Mouse (Mus musculus) urinary bladder, adult 2 months (tissue): ENCODE data around the gene Srgap2. TPM values are rescaled to one million over a fixed set of nuclear protein-coding genes. Genes with fewer than 3 reads are reported as not detected.
"Not testable (repeated sequence)": the region's sequence is repeated elsewhere in the genome, so short reads cannot be mapped to it uniquely, and the experiment has no call there.

Experiments used
- DNase-seq: peaks from one replicate; pipeline ENCODE4 v3.0.0; 2022; ENCODE audit warnings: low spot score
- polyA plus RNA-seq: library from polyadenylated mRNA; depleted of rRNA; stranded (reverse); fragments of >200 nt; gene quantifications from 2 replicates; pipeline ENCODE4 v1.2.3, GENCODE M21; 2012

The Srgap2 gene
- polyA plus RNA-seq, 1 experiment = 19.3 TPM

DNA sequence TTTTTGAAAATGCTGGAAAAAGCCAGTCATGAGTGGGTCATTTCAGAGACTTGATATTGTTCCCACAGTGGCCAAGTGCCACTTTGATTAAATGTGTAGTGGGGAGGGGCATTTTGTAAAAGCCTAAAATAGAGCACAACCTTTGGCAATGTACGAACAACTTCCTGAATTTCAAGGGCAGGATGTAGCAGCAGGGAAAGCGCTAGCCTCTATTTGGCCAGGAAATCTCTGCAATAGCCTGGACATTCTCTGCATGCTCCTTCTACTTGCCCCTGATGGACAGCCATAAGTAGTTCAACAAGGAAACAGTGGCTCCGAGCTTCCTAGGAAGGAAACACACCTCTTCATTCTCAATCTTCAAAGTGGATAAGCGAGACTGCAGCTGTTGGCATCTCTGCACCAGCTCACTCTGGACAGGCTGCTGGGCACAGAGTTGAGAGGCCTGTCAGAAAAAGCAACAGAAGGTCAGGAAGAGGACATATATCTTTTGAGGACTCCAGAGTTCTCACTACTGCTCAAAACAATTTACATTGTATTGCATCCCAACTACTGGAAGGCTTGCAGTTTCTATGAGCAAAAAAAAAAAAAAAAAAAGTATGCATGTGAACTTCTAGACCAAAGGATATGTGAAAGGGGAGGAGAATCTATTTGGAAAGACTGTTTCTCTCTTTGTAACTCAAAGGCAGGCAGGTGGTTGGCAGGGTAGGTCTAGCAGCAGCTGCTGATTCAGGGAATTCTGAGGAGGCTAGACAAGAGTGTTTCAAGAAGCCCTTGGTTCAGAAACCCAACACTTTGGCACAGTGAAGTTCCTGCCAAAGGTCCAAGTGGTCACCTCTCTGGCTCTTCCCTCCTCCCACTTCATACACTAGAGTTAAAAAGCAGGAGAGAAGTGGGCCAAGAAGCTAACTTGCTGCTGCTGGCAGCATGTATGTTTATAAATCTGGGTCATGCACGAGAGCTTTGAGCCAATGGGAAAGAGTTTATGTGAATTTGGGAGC, 181.4 kb downstream of the Srgap2 start:
- DNase-seq = no peak

DNA sequence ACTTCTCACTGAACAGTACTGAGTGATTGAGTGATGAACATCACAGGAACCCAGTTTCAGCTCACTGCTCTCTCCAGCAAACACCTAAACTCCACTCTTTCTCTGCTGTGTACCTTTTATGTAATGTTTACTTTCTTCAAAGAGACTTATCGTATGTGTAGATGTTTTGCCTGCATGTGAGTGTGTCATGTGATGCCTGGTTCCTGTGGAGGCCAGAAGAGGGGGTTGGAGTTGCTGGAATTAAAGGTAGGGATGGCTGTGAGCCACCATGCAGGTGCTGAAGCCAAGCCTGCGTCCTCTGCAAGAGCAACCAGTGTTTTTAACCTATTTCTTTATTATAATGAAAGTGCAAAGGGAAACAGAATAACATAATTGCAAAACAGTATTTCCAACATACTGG, 182.5 kb downstream of the Srgap2 start:
- no peak for DNase-seq

DNA sequence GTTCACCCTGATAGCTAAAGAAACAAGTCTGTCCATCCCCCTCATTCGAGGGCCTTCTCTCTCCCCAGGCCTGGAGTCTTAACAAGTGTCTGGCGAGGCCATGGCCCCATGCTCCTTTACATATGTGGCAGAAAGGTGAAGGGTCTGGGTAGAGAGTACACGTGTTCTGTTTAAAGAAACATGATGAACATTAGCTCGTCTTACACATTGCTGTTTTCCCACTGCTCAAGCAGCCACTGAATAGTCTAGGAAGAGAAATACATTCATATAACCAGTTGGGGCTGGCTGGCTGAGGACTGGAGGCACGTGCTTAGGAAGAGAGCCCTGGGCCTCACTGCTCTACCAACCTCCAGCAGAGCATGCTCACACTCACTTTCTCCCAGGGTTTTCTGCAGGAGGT, 191.1 kb downstream of the Srgap2 start:
- no peak for DNase-seq

DNA sequence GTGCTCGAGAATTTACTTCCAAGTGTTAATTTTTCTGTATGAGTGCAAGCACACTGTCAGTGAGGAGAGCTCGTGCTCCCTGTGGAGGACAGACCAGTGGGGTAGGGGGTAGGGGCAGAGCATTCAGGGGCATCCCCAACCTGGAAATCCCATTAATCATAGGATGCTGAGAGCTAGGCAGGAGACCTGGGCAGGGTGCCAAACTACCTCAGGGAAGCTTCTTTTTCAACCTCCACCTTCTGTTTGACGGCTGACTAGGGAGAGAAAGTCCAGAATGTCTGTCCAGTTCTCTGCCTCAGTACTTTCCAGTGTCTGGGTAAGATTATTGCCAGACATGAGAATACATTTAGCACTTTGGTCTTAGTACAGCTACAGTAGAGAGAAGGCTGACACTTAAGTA, 191.5 kb downstream of the Srgap2 start:
- no peak for DNase-seq

DNA sequence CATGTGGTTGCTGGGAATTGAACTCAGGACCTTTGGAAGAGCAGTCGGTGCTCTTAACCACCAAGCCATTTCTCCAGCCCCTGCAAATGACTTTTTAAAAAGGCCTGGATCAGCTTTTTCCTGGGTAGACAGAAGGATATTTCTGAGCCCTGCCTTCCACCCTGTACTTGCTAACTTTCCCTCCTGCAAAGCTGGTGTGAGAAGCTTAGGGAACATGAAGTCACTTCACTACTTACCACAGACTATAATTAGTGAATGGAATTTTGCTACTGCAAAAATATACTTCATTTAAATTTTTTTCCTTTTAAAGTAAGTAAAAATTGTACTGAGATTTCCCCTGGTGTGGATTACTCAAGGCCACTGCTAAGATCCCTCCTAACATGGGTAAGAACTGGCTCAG, 196.0 kb downstream of the Srgap2 start:
- DNase-seq = no peak

DNA sequence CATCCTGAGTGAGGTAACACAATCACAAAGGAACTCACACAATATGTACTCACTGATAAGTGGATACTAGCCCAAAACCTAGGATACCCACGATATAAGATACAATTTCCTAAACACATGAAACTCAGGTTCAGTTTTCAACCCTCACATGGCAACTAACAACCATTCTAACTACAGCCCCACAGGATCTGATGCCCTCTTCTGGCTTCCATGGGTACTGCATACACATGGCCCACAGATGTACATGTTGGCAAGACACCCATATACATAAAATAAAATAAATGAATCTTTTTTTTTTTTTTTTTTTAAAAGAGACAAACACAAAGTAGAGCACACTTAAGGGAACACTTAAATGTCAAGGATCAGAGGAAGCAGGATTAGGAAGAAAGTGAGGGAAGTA, 198.1 kb downstream of the Srgap2 start:
- DNase-seq = not testable (repeated sequence)

DNA sequence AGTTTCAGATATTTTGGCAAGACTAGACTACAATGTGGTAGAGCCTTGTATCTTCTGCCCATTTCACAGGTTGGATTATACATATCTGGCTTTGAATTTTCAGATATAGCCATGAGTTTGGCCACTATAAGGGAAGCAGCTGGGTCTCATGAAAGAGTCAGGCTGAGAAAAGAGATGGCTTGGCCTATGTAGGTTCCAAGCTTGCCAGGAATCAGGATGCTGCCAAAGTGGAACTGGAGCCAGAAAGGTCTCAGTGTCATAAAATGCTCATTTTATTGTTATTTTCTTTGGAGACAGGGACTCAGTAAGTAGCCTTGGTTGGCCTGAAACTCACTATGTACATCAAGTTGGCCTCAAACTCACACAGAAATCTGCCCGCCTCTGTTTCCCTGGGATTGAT, 200.0 kb downstream of the Srgap2 start:
- DNase-seq = no peak

DNA sequence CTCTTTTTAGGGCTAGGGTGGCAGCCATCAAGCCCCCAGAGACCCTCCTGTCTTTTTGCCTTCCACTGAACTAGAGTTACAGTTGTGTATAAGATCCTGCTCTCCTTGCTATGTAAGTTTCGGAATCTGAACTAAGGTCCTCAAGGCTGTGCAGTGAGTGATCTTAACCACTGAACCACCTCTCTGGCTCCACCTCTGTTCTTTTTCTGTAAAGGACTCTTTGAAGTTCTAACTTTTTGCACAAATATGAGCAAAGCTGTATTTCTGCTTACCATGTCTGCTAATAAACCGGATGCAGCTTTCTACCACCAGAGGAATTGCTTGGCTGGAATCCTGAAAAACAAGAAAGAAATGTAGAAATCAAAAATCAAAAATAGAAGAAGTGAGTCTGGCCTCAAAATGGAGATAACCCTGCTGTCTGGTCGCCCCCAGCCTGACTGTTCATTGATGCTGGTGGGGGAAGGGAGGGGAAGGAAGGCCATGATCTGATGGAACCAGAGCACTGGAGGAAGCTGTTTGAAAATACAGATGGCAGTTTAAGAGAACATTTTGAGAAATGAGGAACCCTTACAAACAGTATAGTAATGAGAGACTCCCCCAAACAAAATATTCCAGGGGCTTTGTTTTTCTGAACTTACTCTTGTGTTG, 202.2 kb downstream of the Srgap2 start:
- DNase-seq = no peak

DNA sequence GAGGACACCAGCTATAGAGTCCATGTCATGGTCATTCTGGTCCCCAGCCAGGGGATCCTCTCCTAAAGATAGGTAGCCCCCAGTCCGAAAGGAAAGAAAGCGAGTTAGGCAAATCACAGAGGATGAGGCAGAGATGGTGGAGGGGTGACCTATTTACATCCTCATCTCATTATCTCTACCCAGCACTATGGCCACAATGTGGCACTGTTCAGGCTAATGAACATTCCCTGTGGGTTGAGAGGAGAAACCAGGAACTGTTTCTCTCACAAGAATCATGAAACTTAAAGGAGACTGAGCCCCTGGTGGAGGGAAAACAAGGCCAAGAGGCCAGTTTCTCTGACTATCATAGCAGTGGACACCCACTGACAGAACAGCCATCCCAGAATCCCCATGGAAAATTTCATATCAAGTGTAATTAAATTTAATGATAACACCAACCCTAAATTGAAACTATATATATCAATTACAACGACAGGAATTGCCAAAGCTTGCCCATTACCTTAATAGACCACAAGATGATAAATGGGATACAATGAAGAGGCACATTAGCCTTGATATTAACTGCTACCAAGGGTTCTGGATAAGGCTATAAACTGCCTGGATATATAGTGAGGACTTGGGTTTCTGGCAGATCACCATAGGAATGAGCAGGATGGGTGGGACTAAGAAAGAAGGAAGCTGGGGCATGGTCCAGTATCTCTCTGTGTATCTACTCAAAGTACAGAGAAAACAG, 207.4 kb downstream of the Srgap2 start:
- DNase-seq = no peak

DNA sequence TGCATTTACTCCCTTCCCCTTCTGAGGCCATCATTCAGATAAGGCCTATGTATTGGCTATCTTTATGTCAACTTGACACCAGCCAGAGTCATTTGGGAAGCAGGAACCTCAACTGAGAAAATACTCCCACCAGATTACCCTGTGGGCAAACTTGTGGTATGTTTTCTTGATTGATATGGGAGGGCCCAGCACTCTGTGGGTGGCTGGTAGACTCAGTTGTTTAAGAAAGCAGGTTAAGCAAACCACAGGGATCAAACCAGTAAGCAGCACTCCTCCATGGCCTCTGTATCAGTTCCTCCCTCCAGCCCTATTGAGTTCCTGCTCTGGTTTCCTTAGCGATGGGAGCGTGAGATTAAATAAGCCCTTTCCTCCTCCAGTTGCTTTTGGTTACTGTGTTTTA, 208.8 kb downstream of the Srgap2 start:
- DNase-seq = no peak

DNA sequence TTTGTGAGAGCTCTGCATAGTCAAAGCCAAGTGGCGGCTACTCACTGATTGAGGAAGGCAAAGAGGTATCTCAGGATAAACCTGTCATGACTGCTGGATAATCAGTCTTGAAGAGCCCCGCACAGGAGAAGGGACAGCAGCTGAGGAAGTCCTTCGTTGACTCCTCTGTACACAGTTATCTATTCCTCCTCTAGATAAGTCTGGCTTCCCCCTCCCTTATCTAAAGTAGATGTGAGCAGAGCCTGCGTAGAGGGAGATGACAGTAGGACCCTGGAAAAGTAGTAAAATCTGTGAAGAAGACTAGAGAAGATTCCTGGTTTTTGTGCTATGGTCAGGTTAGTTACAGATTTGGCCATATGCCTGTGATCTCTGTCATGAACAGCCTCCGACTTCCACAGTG, 209.5 kb downstream of the Srgap2 start:
- DNase-seq = no peak

DNA sequence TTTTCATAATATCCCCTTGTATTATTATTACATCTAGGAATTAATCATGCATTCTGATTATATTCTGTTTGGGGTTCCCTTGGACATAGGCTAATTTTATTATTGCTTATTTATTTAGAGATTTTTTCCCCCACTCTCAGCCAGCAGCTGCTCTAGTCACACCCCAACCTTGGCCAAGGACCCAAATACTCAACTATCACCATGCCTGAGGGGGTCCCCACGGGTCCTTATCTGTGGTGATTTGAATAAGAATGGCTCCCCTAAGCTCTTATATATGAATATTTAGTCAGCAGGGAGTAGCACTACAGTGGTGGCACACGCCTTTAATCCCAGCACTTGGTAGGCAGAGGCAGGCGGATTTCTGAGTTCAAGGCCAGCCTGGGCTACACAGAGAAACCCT, 215.9 kb downstream of the Srgap2 start:
- no peak for DNase-seq

DNA sequence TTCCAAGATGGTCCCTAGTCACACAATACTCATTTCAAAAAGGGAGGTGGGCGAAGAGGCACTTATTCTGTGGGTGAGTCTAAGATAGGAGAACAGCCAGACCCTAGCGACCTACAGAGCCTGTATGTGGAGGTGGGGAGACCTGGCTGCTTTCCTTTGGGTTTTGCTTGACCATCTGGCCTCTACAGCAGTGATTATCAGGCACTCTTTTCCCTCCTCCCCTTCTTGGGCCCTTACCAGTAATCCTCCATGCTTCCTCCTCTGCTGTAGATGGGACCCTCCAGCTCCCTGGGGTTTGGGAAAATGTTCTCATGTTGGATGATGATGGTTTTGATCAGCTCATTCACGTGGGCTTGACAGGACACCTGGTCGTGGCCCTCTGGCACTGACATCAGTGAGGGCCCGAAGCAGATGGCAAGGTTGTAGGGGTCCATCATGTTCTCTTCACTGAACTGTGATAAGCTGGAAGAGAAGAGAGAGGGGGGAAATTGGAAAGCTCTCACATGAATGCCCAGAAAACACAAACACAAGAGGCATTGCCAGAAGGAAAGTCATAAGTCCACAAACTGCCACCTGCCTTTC, 216.8 kb downstream of the Srgap2 start:
- no peak for DNase-seq

DNA sequence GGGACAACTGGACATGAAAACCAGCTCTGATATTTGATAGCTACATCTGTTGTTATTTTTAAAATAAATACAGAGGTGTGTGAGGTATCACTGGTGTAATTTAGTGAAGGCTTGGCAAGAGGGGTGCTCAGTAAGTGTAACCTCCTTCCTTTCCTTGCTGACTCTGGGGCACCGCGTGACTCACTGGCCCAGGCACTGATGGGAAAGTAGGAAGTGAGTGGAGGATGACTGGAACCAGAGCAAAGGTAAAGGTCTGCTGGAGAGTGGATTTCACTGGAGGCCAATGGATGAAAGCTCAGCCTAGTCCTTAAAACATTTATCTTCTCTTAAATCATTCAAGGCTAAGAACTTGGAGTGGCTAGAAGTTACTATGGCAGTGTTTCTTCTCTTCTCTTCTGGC, 226.4 kb downstream of the Srgap2 start:
- DNase-seq = no peak

DNA sequence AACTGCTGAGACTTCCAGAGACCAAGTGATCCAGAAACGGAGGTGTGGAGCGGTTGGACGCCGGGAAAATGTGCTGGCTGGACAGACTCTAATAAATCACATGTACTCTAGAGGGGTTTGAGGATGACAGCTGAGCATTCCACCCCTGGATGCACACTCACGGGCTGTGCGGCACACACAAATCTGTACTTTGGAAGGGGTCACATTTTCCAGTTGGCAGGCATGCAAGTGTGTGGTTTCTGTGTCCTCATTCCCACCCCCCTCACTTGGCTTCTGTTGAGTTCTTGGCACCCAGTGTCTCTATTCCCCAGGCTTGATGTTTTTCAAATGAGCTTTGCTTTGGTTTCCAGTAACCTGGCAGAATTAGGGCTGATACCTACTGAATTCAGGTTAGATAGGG, 227.4 kb downstream of the Srgap2 start:
- no peak for DNase-seq

DNA sequence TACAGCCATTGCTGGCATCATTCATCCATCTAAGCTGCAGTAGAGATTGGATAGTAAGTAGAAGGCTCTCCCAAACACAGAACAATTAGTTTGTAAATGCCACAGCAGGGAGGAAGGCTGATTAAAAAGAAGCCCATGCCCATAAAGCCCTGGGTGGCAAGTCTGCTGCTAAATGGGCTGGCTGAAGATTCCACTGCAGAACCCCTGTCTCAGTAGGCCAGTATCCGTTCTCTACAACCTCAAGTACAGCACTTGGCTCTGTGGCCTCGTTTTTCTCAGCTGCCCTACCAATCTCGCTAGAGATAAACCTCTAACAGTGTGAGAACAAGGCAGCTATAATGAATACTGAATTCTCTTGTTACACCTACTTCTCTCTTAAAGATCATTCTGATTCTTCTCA, 227.9 kb downstream of the Srgap2 start:
- DNase-seq = no peak

DNA sequence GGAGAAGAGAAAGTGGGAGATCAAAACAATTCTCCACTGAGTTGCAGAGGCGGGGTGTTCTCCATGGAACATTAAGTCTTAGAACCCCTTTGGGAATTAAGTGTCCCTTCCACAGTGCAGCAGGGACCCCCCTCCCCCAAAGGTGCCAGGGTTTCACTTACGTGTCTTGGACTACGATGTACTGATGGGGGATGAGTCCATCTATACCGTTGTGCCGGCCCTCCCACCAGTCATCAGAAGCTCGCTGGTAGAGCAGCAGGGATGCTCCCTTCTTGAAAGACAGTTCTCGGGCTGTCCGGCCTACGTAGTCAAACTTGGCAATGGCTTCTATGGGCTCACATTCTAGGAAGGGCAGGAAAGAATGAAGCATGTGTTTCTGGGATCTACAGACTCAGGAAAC, 229.0 kb downstream of the Srgap2 start:
- DNase-seq = no peak

DNA sequence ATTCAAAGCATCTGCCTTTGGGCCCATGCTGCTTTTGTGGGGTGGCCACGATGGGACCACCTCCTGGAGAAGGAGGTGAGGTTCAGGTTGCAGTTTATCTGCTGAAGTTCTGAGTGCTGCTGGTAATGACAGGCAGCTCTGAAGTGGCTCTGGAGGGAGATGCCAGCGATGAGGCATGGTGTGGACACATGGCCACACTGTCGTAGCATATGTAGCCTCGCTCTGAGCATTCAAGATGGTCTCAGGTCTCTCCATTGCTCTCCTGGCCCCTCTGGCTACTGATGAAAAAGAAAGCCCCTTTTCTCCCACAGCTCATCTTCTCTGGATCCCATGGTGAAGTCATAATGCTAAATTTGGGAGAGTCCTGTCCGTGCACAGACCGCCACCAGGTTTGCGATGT, 230.4 kb downstream of the Srgap2 start:
- DNase-seq = no peak

DNA sequence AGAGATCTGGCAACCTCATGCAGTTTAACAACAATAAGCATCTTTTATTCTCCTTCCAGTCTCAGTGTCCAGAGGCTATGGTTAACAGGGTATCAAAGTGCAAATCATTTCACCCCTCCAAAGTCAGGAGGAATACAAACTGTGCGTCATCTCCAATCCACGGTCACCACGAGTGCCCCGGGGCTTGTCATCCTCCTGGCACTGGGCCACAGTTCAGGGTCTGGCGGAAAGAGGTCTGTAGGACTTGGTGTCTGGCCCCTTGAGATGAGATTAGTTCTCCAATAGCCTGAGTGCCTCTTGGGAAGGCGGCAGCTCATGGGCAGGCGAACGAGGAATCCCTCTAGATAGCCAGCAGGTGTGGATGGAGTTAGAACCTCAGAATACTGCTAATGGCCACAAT, 232.0 kb downstream of the Srgap2 start:
- DNase-seq = no peak

DNA sequence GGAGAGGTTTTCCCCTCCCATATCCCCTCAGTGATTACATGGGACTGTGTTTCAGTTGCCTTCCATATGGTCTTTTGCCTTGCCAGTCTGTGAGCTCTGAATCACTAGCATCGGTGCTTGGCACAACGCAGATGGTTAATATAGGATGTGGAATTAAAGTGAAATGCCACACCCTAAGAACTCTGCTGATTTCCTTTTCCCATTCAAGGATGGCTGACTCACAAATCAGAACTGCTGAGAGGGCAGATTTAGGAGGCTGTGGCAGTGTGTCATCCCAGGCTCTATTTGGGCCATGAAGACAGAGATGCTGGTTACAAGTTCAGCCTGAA, 233.3 kb downstream of the Srgap2 start:
- no peak for DNase-seq

DNA sequence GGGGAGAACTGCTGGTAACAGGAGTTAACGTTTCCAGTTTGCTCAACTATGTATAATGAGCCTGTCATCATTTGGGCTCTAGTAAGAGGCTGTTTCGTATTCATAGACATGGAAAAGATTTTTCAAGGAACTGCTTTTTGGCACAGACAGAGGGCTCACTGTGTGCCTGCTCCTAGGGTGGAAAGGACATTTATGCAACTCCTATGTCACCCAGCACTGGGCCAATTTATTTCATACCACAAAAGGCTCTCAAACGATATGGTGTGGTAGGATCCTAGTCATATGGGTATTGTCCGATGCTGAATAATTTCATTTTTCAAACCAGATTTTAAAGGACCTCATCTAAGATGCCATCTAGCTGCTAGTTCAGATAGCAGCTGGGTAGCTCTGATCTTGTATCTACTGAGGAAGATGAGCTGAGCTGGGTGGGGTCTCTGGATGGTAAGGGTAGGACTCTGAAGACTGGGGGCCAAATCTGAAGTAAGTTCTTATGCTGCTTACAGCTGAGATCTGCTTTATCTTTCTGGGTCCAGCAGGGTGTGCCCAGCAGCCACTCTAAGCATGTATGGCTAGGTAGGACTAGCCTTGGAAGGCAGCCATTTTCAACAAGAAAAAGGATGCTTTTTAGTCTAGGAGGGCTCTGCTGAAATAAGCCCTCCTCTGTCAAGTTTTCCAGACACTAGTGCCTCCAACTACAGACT, 233.8 kb downstream of the Srgap2 start:
- DNase-seq = no peak

DNA sequence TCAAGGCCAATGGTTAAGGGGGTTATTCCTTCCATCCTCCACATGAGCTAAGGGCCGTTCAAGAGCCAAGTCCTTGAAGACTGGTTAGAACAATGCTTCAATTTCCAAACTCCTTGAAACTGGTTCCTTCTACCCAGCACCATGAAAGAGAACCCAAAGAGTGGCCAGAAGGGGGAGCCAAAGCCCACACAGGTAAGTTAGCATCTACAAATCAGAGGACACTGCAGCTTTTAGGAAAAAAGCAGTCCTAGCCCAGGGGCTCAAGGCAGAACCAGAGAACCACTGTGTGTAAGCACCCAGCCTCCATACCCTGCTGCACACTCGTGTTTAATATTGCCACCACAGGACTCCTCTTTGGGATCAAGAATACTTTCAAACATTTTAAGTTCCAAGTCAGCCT, 236.5 kb downstream of the Srgap2 start:
- DNase-seq = no peak
